Mouse (Mus musculus) spleen, adult 12 weeks (tissue): ENCODE results near the gene Mboat1.

ENCODE experiments used
- DNase-seq: peaks from one replicate; pipeline ENCODE4 v3.0.0; 2022; ENCODE audit warnings: low spot score

Gene Mboat1

DNA sequence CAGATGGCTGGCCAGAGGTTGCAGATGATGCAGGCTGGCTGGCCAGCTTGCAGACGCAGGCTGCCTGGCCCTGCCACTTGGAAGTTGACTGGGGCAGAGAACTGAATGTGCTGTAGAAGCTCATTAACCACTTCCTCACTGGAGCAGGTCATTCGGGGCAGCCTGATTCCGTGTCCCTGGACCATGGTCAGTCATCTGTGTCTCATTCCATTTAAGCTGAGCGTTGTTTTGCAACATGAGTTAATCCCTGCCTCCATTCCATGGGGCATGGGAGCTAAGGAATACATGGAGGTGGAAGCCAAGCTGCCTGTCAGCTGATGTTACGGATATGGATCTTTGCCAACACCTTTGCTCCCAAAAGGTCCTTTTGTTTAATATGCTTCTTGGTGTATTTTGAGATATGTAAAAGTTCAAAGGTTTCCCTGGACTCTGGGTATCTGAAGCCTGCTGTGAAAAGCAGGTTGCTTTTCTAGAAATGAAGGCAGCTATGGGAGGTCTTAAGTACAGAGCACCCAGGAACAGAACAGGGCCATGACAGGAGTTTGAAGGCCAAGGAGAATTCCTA is 114.1 kb downstream of the Mboat1 start:
- no peak for DNase-seq

DNA sequence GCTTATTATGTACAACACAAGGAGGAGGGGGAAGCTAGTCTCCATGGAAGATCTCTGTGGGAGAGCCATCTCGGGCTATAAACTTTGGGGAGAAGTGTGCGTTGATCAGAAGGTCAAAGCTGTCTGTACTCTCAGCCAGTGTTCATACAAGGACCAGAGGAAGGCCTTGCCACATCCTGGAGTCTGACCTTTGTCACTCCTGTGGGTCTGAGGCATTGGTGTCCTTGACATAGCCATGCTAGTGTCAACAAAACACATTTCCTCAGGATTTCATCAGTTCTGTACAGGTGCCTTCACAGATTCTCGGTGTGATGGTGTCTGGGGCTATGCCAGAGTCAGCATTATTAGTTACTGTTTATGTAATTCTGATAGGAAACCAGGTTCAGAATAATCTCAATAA is 115.1 kb downstream of the Mboat1 start:
- no peak for DNase-seq

DNA sequence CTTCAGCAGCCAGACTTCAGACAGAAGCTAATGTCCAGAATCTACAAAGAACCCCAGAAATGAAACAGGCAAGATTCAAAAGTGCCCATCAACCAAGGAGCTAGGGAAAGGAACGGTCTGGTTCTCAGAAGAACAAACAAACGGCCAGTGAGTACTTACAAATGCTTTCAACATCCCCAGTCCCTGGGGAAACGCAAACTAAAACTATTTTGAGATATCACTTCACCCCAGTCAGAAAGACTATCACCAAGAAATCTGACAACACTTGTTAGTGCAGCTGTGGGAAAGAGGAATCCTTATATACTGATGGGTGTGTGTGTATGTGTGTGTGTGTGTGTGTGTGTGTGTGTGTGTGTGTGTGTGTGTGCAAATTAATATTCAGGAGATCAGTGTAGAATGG is 116.4 kb downstream of the Mboat1 start:
- no peak for DNase-seq

DNA sequence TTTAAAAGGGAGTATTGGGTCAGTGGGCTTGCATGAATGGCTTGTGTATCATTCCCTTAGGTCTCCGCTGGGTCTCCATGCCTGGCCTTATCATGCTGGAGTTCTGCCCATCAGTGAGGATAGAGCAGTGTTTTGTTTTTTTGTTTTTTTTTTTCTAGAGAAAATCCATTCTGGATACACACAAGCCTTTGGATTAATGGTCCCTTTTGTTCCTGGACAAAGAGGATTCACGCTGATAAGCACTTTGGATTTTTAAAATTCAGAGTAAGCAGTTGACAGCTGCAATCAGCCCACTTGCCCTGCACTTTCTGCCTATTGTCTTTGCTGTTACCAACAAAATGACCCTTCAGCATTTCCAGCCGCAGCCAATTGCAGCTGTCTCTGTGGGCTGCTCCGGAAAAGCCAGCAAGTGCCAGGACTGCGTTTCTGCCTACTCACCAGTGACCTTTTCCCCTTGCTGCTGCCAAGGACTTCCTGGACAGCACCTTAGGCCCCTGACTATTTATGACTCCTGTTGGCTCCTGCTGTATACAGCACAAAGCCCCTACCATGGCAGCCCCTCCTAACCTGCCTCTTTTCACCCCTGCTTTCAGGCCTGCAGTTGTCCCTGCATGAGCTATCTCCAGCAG is 117.5 kb downstream of the Mboat1 start:
- no peak for DNase-seq

DNA sequence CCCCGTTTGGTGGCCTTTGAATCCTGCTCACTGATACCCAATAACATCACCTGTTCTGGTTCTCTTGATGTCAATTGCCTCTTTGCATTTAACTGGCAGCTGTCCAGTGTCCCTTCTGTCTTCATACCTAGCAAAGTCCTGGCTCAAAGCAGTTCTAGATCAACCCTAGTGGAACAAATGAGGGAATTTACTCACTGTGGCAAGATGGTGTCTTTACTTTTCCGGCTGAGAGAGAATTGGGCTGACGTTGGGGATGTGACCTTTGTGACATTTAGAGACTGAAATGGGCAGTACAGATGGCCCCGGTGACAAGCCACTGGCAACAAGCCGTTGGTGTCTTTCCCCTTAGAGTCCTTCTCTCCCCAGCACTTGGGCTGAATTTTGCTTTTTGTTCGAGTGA is 118.1 kb downstream of the Mboat1 start:
- no peak for DNase-seq

DNA sequence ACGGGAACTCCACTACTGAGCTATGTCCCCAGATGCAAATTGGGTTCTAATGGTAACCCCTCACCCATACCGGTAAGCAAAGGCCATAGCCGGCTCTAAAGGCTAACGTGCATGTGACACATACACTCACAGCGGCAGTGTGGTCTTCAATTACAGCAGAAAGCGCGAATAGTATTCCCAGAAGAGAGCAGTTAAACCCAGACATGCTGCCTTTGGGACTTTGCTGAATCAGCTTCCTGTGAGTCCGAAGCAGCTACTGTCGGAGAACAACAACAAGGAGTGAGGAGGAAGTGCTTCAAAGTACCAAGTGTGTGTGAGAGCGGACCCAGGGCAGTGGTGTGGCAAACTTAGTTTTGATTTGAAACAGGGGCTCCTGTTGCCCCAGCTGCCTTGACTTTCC is 122.5 kb downstream of the Mboat1 start:
- DNase-seq = no peak

DNA sequence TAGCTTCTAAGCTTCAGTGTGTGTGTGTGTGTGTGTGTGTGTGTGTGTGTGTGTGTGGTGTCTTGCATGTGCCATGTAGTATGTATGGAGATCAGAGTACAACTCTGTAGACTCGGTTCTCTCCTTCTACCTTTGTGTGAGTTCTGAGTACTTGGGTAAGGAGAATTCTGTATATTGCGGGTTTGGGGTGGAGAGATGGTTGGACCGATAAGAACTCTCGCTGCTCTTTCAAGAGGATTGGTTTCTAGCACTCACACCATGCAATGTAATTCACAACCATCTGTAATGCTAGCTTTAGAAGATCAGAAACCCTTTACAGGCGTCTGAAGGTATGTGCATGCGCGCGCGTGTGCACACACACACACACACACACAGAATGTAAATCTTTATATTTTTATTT is 123.0 kb downstream of the Mboat1 start:
- no peak for DNase-seq

DNA sequence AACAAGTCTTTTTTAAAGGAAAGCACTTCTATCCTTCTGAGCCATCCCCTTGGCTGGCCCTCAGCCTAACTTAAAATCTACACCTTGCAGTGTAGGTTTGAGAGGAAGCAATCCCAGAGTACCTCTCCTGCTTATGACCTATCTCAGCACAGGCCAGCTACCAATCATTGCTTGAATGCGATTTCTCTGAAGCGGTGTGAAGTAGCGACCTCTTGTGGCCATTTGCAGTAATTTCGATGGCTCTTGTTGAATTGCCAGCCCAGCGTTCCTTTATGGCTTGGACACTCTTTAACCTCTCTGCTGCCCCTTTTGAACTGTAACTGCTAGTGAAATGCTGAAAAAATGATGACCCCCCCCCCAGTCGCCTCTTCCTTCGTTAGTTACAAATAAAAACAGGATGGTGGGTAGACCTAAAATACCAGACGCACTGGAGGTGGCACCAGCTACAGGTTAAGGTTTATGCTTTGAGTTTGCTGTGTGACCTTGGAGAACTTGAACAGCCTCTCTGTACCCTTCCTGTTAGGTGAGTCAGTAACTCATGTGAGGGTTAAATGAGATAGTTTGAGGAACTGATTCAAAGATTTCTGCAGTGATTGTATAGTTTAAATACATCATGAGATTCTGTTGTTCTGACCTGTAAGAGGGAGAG is 123.7 kb downstream of the Mboat1 start:
- peak; percentile 21 for DNase-seq

DNA sequence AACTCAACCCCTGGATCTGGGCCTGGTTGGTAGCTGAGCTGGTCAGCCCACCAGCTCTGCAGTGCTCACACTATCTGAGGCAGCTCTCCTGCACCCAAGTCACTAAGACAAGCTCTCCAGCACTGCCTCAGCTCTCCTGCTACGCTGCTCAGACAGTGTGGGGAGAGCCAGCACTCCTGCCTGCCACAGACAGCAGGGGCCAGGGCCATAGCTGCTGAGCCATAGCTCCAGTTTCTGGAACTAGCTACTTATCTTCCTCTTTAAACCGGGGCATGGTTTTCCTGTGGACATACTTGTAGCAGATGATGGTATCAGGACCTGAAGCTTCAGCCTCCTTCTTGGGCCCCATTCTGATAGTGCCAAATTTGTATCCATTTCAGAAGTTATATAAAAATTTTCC is 127.4 kb downstream of the Mboat1 start:
- DNase-seq = no peak

DNA sequence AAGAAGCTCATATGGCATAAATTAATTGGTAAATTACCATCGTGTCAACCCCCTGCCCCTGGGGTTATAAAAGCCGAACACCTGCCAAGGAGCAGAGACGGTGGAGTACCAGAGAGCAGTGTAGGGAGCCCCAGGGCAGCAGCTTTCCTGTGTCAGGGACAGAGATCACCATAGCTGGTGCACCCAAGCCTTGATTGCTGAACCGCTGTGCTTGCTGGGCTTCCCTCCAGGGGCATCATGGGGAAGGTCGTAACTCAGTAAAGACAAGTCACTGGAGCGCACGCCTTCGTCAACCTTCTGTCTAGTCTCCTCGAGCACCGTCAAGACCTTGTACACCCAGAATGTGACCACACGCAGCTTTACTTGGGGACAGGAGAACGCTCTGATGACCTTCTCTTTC is 128.0 kb downstream of the Mboat1 start:
- DNase-seq = no peak

DNA sequence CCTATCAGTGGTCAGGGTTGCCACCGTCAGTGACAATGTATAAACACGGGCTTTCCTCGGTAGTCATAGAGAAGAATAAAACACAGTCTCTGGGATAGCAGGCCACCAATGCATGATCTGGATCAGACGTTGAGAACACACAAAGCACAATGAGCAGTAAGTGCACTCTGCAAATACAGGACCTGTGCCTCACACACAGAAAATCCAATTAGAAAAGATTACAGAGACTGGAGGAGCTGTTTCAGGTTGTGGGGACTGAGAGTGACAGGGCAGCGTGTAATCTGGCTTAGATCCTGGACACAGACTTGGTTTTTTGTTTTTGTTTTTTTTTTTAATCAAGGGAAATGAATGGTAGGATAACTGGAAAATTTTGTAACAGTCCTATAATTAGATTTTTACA is 128.5 kb downstream of the Mboat1 start:
- no peak for DNase-seq

DNA sequence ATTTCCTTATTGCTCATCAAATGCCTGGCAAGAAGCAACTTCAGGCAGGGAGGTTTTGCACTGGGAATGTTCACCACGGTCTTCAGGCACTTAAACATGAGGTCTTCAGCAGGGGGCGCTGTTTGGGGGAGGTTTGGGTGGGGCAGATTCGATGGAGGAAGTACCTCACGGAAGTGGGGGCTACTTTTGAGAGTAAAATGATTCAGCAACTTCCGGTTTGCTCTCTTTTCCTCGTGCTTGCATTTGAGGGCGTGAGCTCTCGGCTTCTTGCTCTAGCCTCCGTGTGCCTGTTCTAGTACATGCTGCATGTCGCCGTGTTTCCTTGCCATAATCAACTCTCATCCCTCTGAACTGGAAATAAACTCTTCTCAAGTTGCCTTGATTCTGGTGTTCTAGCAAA is 129.7 kb downstream of the Mboat1 start:
- no peak for DNase-seq

DNA sequence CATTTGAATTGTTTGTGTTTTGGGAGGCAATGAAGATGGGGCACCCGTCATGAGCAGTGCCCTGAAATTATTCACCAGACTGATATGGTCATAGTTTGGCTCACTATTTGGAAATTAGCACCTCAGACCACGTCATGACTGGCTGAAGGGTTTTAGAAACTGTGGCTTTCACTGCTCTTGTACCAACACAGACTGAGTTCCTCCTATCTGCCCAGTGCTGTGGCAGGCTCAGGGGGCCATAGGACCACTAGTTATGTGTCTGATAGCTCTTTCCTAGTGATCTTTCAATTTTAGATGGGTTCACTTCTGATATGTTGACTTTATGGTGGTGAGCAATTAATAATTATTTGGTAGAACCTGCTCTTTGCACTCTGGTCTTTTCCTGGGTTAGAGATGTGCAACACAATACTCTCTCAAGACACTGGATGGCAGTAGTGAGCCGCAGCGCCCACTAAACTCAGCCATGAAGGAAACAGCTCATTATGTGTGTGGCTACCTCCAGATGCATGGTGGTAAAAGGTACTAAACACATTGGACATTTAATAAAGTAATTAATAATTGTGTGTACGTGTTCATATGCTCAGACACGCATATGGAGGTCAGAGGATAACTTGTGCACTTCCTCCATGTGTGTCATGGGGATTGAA is 135.9 kb downstream of the Mboat1 start:
- DNase-seq = peak; percentile 11
